Mouse (Mus musculus) embryo, embryonic 10 days (tissue): ENCODE data around the gene Rgs1.
A peak's percentile ranks its signal among the peaks of the same experiment; 100 is the strongest.

ENCODE experiments used
- DNase-seq: peaks from one replicate; pipeline ENCODE4 v3.0.0-alpha.2; 2015; ENCODE audit warnings: low spot score

Rgs1 gene

GRCm38 (mm10) chr1:144197684-144198083 is 51.4 kb downstream of the Rgs1 start:
- DNase-seq: peak; percentile 87
